Mouse (Mus musculus) lung, adult 18-20 months (tissue): ENCODE results near the gene Smyd4.
A peak's percentile ranks its signal among the peaks of the same experiment; 100 is the strongest.

ENCODE experiments used
- DNase-seq, 2 experiments: peaks; one replicate each; pipeline ENCODE4 v3.0.0; 2022; ENCODE audit warnings: mixed read lengths in 2 of 2

The Smyd4 gene

DNA sequence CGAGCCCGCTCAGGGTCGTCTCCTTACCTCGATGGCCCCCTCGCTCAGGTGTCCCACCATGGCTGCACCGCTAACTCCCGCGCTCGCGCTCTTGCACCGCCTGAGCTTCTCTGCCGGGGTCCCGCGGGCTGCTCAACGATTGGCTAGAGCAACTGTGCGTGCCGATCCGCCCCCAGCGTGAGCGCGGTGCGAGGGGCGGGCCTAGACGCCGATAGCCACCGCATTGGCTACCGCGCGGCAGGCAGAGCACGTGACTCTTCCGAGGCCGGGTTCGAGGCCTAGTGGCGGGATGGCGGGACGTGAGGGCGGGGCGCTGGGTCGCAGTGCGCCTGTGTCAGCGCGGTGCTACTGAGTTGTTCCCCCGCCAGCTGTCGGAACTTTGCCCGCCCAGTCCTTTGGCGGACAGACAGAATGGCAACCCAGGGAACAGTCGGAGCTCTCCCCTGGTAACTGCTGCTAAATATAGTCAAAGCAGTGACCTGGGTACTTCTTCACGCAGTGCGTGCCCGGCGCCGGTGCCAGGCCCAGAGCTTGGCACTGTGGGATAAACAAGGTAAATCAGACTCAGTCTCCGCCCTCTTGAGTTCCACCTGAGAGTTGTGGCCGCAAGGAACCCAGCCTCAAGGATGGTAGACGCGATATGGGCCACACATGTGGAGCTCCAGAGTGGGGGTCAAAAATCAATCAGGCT is at the start of gene Smyd4, which contains the start of gene Rpa1:
TSS of gene Smyd4 (plus strand) at position 235 of the 691 bp plus-strand sequence.
TSS of gene Rpa1 (minus strand) at position 126 of the 691 bp plus-strand sequence.
- peak; percentile 95 to 96 for DNase-seq

DNA sequence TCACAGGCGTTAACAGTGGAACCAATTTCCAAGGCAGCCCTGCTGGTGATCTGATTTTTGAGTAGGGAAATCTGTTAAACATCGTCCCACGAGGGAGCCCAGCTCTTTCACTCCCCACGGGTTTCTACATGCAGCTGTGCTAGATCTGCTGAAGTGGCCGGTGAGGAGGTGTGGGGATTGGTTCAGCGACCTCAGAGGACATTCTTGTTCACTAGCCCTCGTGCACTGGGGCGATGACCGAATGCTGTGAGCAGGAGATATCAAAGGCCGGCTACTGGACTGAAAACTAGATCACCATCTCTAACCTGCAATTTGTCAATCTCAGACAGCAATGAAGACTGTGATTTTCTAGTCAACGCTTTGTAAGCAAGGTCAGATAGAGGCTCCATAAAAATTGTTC is 49.7 kb upstream of the Smyd4 start:
- DNase-seq = peak in 1 of 2 experiments; percentile 51

DNA sequence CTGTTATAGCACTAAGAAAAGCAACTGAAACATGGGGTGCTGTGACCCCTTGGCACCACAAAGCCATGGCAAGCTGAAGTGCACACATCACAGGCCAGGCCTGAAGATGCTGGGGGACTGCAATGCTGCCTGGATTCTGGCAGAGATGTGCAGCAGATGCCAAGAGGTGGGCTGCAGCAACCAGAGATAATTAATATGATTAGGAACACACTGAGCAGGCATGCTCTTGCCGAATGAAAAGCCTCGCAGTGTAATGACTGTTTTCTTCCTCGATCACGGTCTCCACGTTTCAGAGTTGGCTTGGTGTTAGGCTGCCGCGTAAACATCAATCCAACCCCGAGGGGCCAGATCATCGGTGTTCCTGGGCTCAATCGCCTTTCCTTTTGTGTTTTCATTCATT is 48.4 kb upstream of the Smyd4 start:
- no peak for DNase-seq

DNA sequence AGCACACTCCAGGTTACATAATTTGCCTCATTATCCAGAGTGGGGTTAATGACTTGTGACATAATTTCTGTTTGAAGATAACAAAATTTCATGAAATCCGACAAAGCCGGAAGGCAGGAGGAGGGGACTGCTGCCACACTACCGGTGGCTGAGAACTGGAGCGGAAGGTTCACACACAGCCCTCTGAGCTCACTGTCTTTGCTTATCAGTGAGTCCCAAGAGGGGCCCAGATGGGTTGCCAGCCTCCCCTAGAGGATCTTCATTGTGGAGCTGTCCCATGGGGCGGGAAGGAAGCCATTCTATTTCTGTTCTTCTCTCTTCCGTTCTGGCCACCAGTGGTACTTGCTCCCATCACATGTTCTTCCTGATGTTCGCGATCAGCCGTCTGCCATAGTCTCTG is 47.3 kb upstream of the Smyd4 start:
- no peak for DNase-seq

DNA sequence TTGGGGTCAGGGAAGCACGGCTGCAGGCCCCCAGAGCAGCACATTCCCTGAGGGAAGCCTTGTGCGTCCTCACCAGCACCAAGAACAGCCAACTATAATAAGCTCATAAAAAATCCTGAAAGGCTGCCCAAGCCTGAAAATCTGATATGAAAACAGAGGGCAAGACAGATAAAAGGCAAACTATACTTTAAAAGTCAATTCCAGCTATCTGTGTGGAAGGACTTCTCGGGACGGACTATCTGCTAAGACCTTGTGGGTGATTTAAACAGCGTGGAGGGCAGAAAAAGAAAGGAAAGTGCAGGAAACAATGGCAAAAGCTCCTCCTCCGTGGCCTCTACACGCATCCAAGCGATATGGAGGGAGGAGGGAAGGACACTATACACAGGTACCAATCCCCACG is 43.4 kb upstream of the Smyd4 start:
- DNase-seq = no peak

DNA sequence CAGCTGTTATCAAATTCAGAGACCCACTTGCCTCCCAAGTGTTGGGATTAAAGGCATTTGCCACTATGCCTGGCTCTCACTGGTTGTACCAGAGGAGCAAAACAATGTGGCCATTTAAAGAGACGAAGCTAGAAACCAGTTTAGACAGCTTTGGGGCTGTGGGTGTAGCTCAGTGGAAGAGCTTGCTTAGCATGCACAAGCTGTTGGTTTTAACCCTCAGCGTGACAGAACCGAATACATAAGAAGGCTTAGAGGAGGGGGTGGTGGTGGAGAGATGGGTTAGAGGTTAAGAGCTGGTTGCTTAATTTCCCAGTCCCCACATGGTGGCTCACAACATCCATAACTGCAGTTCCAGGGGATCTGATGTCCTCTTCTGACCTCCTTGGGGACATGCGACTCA is 39.6 kb upstream of the Smyd4 start:
- no peak for DNase-seq

DNA sequence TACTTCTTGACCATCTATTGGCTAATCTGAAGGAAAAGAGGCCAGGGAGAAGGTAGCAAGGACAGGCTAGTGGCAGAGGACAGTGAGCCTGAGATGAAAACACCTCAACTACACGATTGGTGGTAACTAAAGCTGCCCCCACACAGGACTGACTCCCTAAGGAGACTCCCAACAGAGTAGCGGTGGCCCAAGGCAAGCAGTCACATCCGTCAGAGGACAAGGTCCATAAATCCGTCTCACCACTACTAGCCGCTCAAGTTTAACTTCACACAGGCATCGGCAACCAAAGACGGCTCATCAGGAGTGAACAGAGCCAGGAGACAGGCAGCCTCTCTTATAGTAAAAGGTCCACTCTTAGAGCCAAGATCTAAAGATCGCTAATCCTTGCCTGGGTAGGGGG is 37.4 kb upstream of the Smyd4 start:
- DNase-seq = no peak

DNA sequence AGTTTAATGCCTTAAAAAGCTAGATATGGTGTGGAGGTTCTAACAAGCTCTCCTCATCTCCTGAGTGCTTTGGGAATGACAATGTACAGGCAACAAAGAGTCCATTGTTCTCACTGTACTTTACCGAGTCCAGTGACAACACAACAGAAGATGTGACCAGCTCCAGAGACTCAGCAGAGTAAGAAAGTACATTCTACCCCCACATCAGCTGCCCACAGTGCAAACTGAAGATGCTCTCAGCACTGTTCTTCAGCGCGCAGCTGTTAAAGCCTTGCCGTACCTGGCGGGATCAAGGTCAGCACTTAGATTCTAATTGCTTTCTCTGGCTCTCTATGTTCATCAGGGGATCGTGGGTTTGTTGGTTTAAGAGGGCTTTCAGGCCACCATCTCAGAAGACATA is 36.5 kb upstream of the Smyd4 start:
- no peak for DNase-seq

DNA sequence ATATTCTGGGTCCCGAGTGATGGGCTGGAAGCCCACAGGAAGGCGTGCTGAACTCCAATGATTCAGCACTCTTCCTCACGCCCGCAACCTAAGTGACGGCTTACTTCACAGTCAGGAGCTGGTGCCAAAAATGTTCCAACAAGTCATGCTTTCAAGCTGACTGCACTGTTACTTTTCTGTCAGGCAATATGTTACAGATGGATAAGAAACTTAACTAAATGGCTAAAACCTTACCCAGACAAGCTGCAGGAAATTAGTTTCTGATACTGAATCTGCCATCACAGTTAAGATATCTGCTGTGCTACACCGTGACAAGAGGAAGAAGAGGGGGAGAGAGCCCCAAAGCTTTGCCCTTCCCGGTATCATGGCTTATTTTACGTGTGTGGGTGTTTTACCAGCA is 34.4 kb upstream of the Smyd4 start:
- no peak for DNase-seq

DNA sequence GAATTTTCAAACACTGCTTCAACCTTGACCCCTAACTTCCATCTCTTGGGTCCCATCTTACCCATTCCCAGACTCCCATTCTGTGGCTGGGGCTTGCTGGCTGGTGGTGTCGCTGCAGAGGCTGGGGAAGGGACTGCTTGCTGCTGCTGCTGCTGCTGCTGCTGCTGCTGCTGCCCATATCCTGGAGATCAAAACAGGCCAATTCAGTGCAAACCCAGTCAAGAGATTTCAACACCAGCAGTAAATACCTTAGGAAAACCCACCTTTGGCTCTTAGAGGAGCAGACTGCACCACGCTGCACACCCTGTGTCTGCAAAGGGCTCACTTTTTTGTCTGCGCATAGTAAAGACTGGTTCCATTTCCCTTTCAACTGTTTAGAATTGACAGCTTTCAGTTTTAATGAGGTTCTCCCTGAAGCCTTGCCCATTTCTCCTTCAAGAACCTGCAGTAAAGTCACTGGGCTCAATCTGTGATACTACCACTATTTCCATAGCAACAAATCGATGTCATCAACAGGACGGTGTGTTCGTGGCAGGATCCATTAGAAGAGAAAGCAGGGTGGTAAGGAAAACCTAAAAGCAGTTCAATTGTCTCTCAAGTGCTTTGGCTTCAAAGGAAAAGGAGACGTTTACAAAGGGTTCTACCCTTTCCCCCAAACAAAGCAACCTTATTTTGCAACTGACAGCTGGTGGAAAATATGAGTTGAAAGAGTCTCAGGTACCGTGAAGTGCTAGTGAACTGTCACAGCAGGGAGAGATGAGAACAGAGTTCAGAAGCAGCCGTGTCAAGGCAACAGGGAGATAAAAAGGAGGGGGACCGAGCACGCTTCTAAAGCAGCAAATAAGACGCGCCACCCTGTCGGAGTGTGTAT is 29.6 kb upstream of the Smyd4 start:
- DNase-seq = no peak

DNA sequence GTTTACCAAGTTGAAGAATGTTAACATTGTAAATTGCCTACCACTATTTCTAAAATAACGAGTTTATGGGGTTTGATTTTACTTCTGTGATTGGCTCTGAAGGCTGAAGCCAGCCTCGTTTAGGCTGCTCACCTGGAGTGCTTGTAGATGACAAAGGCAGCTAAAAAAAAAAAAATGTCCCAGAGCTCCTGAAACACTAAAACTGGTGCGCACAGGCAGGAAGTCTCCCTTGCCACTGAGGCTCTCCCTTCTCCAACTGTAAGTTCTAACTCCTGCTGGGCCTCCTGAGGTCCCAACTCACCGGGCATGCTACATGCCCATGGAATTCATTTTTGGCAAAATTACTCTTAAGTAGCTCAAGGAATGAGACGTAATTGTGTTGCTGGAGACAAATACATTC is 29.0 kb upstream of the Smyd4 start:
- DNase-seq = no peak

DNA sequence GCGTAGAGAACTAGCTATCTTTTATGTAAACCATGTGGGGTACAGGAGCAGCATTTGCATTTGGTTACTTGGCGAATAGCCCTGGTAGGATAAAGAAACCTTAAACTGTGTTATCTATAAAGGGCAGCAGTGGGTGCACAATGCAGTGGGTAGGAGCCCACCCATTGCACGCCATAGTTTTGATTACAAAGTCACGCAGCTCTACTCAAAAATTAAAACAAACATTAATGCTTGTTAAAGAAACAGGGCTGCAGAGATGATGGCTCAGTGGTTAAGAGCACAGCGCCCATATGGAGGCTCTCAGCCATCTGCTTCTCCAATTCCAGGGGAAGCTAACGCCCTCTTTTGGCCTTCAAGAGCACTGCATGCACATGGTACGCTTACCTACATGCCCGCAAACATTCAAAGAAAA is 24.9 kb upstream of the Smyd4 start:
- DNase-seq = no peak

DNA sequence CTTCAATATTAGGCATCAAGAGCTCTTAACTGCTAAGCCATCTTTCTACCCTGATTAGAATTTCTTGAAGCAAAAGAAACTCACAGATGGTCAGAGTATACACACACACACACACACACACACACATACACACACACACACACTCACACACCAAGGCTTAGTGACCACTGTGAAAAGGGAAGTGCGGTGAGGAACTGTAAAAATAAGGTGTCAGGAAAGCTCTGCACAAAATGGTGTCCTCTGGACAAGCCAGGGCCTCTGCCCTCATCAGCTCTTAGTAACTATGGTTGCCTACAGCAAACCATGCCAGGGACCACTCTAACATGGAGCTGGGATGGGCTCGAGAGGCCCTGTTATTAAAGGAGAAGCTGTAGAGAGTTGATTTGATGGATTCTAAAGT is 23.8 kb upstream of the Smyd4 start:
- DNase-seq = no peak

DNA sequence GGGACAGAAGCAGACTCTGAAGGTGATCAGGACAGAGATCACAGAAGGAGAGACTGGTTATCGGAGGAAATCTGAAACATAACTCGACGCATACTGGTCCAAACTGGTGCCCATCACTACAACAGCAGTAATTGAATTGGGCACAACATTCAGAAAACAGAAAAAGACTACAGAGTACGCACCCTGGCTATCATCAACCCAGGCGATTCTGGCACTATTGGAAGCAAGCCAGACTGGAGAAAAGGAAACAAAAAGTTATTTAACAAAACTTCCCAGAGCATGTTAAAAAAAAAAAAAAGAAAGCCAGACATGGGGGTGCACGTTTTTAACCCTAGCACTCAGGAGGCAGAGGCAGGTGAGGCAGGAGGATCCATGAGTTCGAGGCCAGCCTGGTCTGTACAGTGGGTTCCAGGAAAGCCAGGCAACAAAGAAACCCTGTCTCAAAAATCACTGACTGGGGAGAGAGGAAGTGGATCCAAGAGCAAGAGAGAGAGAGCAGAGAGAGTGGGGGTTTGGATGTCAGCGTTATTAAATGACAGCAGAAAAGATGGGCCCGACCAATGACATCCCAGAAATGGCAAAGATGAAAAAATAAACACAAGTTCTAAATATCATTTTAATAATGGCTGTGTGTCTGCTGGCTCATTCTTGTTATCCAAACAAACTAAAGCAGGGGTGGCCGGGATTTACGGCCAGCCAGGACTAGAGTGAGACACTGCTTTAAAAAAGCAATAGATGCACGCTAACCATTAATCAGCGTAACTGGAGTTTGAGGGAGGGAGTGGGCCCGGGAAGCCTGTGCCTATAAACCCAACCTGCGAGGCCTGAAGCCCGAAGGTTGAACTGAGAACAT is 22.9 kb upstream of the Smyd4 start:
- DNase-seq = no peak

DNA sequence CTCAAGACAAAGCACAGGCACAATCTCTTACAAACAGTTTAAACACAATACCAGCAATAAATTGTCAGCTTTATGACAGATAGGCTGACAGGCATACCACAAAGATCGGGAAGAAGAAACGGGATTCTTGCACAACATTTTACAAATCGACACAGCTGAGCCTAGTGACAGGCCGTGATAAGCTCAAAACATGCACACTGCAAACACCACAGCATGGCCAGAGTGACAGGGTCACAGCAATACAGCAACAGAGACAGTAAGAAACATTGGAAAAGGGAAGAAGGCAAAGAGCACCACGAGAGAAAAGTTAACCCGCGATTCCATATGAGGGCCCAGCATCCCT is 22.3 kb upstream of the Smyd4 start:
- no peak for DNase-seq

DNA sequence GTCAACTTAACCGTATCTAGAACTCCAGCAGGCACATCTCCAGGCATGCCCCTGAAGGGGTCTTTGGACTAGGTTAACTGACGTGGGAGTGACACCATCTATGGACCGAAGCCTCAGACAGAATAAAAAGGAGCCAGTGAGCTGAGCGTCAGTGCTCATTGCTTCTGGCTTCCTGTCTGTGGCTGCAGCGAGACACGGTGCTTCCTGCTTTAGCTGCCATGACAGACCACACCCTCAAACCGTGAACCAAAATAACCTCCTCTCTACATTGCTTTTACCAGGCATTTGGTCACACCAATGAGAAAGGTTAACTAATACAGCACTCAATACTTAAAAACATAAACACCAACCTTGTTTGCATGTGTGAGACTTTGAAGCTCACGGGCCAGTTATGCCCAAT is 11.6 kb upstream of the Smyd4 start:
- no peak for DNase-seq

DNA sequence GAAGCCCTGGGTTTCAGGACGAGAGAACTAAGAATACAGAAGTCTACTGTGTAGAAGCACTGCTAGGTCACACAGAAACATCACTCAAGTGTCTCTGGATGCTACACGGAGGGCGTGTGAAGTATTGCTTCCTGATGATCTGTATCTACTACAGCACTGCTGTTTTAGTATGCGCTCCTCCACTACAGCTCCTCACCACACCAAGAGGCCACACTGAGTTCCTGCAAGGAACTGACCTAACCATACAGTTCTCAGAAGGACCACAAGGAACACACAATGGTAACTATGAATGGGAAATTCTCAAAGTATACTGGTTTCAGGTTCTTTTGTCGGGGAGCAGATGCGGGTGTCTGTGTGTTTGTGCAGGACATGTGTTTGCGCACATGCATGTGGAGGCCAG is 11.0 kb upstream of the Smyd4 start:
- DNase-seq = no peak

DNA sequence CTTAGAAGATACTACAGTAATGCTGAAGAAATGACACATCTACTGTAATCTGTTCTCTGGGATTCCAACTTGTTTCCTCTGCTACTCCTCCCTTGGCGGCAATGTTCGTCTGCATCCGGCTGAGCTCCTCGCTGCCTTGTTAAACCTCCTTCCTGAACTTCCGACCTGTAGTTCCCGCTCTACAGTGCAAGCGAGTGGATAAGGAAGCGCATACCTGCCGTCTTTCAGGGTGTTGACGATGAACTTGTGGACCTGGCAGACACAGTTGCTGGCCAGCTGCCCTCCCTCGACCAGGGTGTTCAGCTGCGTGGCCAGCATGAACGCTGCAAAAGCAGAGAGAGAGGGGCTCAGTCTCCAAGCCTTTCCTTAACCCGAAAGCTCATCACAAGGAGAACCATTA is 8.2 kb upstream of the Smyd4 start:
- DNase-seq = peak; percentile 21 to 23

DNA sequence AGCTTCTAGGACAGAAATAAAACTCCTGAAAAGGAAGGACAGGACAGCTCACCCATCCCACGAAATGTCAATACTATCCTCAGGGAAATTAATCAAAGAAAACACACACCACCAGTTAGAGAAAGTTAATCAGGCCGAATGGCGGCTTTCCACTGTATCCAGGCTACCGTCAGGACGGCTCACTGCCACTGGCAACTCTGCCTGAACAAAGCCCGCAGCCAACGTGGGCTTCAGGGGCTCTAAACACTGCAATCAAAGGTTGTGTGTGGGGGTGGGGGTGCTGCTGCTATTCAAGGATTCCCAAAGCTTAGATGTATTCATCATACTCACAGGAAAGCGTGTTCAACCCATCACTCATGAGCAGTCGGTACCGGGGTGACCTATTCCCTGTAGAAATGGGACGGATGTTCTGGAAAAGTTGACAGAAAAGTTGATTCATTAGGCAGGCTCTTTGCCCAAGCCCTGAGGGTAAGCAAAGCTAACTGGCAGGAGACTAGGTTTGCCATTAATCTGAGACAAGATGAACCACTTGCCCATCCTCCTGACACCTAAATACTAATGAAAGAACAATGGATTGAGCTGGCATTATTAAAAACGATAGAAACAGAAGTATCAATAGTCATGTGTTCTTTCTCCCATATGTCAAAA is 7.4 kb upstream of the Smyd4 start:
- DNase-seq = no peak

DNA sequence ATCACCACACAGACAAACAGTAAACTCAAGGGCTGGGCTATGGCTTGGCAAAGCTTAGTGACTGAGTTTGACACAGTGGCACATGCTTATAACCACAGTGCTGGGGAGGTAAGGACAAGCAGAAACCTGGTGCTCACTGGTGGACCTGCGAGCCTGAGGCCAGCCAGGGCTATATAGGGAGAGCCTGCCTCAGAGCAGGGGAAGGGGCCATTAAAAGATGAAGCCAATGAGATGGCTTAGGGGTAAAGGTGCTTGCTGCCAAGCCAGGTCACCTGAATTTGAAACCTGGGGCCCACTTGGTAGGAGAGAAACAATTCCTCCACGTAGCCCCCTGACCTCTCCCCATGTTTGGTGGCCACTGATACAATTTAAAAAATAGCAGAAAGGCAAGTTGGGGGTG is 5.1 kb upstream of the Smyd4 start:
- DNase-seq = no peak

DNA sequence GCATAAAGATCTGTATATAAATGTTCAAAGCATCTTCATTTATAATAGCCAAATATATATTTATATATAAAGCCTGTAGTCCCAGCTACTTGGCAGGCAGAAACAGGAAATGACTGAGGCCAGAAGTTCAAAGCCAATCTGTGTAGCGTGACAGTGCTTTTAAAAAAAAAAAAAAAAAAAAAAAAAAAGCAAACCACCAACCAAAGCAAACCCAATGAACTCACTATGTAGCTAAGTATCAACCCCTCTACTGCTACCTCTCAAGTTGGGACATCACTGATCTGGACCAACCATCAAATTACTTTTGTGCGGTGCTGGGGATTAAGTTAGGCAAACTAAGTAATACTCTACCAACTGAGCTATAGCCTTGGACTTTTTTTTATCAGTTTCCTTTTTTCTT is 4.1 kb upstream of the Smyd4 start:
- no peak for DNase-seq

DNA sequence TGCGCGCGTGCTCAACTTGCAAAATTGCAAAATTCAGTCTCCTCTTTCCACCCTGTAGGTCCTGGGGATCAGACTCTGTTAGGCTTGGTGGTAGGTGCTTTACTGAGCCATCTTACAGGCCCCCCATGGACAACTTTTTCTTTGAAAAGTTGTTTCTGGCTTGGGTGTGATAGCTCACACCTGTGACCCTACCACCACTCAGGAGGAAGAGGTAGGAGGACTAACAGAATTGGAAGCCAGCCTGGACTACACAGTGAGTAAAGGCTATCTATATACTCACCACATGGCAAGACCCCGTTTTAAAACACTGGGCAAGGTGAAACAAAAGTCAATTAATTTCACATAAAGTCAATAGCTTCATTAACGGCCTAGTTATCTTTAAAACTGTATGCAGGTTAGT is 3.5 kb upstream of the Smyd4 start:
- DNase-seq = no peak

DNA sequence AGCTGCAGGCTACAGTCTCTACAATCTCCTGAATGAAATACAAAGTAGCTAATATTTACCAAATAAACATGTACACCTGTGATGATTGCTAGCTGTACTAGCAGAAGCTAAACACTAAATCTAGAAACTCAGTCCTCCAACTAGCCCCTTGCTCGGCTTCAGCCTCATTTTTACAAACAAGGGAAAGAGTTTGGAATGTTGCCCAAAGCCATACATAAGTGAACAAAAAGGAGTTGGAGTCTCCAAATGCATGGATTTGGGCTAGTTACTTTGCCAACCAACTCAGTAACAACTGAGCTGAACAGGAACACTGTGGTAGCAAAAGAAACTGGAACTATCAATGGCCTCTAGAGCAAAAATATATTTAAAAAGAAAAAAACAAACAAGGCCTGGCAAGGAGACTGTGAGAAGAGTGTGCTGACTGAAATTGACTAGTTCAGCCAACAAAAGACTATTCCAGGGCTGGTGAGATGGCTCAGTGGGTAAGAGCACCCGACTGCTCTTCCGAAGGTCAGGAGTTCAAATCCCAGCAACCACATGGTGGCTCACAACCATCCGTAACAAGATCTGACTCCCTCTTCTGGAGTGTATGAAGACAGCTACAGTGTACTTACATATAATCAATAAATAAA is 1.6 kb upstream of the Smyd4 start:
- no peak for DNase-seq
